Mouse (Mus musculus) forebrain, embryonic 15.5 days (tissue): ENCODE measurements around the gene Tbc1d21. TPM values are rescaled to one million over a fixed set of nuclear protein-coding genes. Genes with fewer than 3 reads are reported as not detected.

Experiments
- ATAC-seq: fragments of 200-750 bp; cut with Nextera tagmentation; replicated peaks from 2 replicates; pipeline ENCODE4 v1.8.0; 2017; ENCODE audit warnings: mild to moderate bottlenecking, moderate TSS enrichment, moderate library complexity
- H3K27ac ChIP-seq: fragments of 300-500 bp; sonication (generic); replicated peaks from 2 replicates; pipeline ENCODE4 v1.5.1; 2015; ENCODE audit warnings: mild to moderate bottlenecking, inconsistent platforms
- H3K27me3 ChIP-seq: fragments of 300-500 bp; sonication (generic); 2 replicates; pipeline ENCODE4 v1.6.1; 2015; ENCODE audit warnings: inconsistent platforms
- H3K36me3 ChIP-seq: fragments of 300-500 bp; sonication (generic); 2 replicates; pipeline ENCODE4 v1.6.1; 2015; ENCODE audit warnings: mild to moderate bottlenecking, inconsistent platforms
- H3K4me1 ChIP-seq: fragments of 300-500 bp; sonication (generic); 2 replicates; pipeline ENCODE4 v1.6.1; 2015; ENCODE audit warnings: inconsistent platforms
- H3K4me2 ChIP-seq: fragments of 300-500 bp; sonication (generic); replicated peaks from 2 replicates; pipeline ENCODE4 v1.6.1; 2015; ENCODE audit warnings: mild to moderate bottlenecking, inconsistent platforms
- H3K4me3 ChIP-seq: fragments of 300-500 bp; sonication (generic); 2 replicates; pipeline ENCODE4 v1.5.1; 2015; ENCODE audit warnings: mild to moderate bottlenecking, inconsistent platforms
- H3K9ac ChIP-seq: fragments of 300-500 bp; sonication (generic); replicated peaks from 2 replicates; pipeline ENCODE4 v1.6.1; 2015; ENCODE audit warnings: mild to moderate bottlenecking, inconsistent platforms
- H3K9me3 ChIP-seq: fragments of 300-500 bp; sonication (generic); 2 replicates; pipeline ENCODE4 v1.6.1; 2016; ENCODE audit warnings: inconsistent platforms
- WGBS: fragments of 180-500 bp; shearing (Covaris S2); methylation state at CpG from one replicate; pipeline ENCODE4 v1.1.7; 2015; ENCODE audit warnings: mixed read lengths; 5-methylcytosine and 5-hydroxymethylcytosine counted together
- polyA plus RNA-seq: library from polyadenylated mRNA; unstranded; fragments of >200 nt; fragmentation: Nextera tagmentation; extraction: Ambion mirVana; gene quantifications from 2 replicates; pipeline ENCODE4 v1.2.1, GENCODE M21; 2015

Gene Tbc1d21
- not detected in 2 replicates for polyA plus RNA-seq

DNA sequence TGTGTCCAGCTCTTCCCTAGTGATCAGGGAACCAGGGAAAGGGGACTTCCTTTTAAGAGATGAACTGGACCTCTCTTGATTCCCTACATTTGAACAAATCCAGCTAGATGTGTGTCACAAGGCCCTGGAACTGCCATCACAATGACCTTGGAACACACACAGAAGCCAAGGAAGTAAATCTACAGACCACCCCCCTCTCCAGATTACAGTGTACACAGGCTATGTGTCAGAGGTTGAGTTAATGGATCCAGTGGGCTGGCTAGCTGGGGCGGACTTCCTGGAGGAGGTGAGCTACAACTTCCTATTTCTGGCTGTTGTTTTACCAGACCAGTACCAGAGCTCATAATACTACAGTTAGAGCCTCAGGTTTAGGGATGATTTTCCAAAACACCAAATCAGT, at the start of gene Tbc1d21:
Gene Tbc1d21, minus strand, starts transcription at position 101 of the 400 bp plus-strand sequence.
- H3K4me2 ChIP-seq: no peak within 1 kb of the TSS
- H3K4me3 ChIP-seq: no peak within 1 kb of the TSS
- no peak within 1 kb of the TSS for H3K9ac ChIP-seq
- ATAC-seq: no peak
- H3K27me3 ChIP-seq: no peaks in the 10 kb centered on the region
- WGBS: 100% methylated on average over 1 of the region's 1 CpGs
- peaks cover 19% of the 10 kb centered on the region for H3K4me1 ChIP-seq
- no peaks in the 10 kb centered on the region for H3K9me3 ChIP-seq
- no peak within 1 kb of the TSS for H3K27ac ChIP-seq
- H3K36me3 ChIP-seq: no peaks in the 10 kb centered on the region

DNA sequence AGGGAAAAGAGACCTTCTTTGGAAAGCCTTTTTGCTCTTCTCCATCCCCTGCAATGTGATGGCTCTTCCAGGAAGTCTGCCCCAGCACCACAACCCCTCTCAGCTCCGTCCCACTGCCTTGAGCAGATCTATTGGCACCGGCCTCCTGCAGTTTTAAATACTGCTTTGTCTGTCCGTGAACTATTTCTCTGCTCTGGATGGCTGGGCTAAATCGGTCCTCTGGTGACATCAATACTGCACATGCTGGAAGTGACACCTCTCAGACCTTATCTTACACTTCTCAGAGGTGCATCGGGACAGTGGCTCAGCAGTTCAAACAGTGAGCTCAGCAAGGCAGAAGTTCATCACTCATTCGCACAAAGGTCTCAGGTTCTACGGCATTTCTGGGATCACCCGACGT, 41.3 kb upstream of the Tbc1d21 start:
- H3K4me2 ChIP-seq: no peak overlapping the region
- WGBS: 83% methylated on average over 9 of the region's 9 CpGs

GRCm38 (mm10) chr9:58410057-58410735, 39.9 kb upstream of the Tbc1d21 start:
- Histone ChIP-seq H3K4me3 (no peak overlapping the region), H3K27me3 (no peaks in the 10 kb centered on the region), H3K27ac (no peak overlapping the region), H3K4me1 (no peaks in the 10 kb centered on the region), H3K9ac (no peak overlapping the region), H3K9me3 (no peaks in the 10 kb centered on the region), H3K36me3 (no peaks in the 10 kb centered on the region), H3K4me2 (no peak overlapping the region)
- 69% methylated on average over 4 of the region's 4 CpGs for WGBS
- ATAC-seq: no peak

More for the DNA sequence above, 41.3 kb upstream of the Tbc1d21 start:
- Histone ChIP-seq H3K27me3 (no peaks in the 10 kb centered on the region), H3K9me3 (no peaks in the 10 kb centered on the region), H3K27ac (no peak overlapping the region), H3K4me1 (no peaks in the 10 kb centered on the region), H3K4me3 (no peak overlapping the region), H3K9ac (no peak overlapping the region), H3K36me3 (no peaks in the 10 kb centered on the region)
- no peak for ATAC-seq

GRCm38 (mm10) chr9:58409247-58409646, 39.0 kb upstream of the Tbc1d21 start:
- Histone ChIP-seq H3K9me3 (no peaks in the 10 kb centered on the region), H3K4me2 (no peak overlapping the region), H3K27me3 (no peaks in the 10 kb centered on the region), H3K27ac (no peak overlapping the region), H3K9ac (no peak overlapping the region), H3K4me1 (no peaks in the 10 kb centered on the region), H3K36me3 (no peaks in the 10 kb centered on the region), H3K4me3 (no peak overlapping the region)
- ATAC-seq: no peak
- 67% methylated on average over 2 of the region's 2 CpGs for WGBS

DNA sequence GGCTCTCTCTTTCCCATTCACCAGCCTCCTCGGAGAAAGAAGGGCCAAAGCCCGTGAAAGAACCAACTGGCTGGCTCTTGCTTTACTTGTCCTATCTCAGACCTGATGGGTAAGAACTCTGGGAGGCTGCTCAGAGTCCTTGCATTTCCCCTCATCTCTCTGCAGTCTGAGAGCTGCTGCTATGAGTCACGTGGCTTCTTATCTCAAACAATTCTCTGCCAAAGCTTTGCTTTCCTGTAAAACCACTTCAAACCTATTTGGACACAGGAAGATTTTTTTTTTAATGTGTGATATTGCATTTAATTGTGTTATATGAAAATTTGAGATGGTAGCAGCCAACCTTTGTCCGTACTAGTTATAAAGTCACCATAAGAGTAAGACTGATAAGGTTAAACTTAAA, 34.2 kb upstream of the Tbc1d21 start:
- H3K4me1 ChIP-seq: no peaks in the 10 kb centered on the region
- WGBS: 65% methylated on average over 4 of the region's 4 CpGs
- H3K27me3 ChIP-seq: no peaks in the 10 kb centered on the region
- no peak overlapping the region for H3K27ac ChIP-seq
- H3K36me3 ChIP-seq: no peaks in the 10 kb centered on the region
- no peak overlapping the region for H3K4me2 ChIP-seq
- no peaks in the 10 kb centered on the region for H3K9me3 ChIP-seq
- ATAC-seq: no peak
- H3K4me3 ChIP-seq: no peak overlapping the region
- no peak overlapping the region for H3K9ac ChIP-seq

DNA sequence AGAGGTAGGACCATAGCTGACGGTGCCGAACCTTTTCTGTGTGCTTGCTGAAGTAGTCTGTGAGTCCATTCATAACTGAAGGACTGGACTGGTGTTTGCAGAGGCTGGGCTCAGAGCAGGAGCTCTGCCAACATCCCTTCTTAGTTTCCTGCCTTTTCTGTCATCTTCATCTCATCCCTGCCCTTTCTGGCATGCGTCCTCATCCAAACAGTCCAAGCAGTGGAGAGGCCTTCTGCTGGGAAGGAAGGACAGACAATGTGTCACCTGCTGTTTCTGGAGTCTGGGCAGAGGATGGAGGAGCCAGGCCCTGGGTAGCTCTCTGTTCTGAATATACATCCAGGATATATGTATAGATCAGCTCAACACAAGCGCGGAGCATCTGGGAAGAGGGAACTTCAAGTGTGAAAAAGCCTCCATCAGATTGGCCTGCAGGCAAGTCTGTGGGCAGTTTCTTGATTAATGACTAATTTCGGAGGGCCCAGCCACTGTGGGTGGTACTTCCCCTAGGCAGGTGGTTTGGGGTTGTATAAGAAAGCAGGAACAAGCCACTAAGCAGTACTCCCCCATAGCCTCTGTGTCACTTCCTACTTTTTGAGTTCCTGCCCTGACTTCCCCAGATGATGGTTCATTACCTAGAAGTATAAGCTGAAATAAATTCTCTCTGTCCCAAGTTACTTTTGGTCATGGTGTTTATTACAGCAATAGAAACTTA, 31.3 kb upstream of the Tbc1d21 start:
- ATAC-seq: no peak
- H3K4me1 ChIP-seq: no peaks in the 10 kb centered on the region
- WGBS: 89% methylated on average over 6 of the region's 6 CpGs

GRCm38 (mm10) chr9:58399609-58400008, 29.4 kb upstream of the Tbc1d21 start:
- Histone ChIP-seq H3K4me2 (no peak overlapping the region), H3K9me3 (no peaks in the 10 kb centered on the region), H3K4me1 (no peaks in the 10 kb centered on the region), H3K27me3 (no peaks in the 10 kb centered on the region), H3K4me3 (no peak overlapping the region), H3K9ac (no peak overlapping the region), H3K36me3 (no peaks in the 10 kb centered on the region), H3K27ac (no peak overlapping the region)
- ATAC-seq: no peak
- 38% methylated on average over 5 of the region's 5 CpGs for WGBS

More for the DNA sequence above, 31.3 kb upstream of the Tbc1d21 start:
- Histone ChIP-seq H3K27ac (no peak overlapping the region), H3K9me3 (no peaks in the 10 kb centered on the region), H3K9ac (no peak overlapping the region), H3K4me3 (no peak overlapping the region), H3K4me2 (no peak overlapping the region), H3K27me3 (no peaks in the 10 kb centered on the region), H3K36me3 (no peaks in the 10 kb centered on the region)

- H3K4me1 ChIP-seq: no peaks in the 10 kb centered on the region
- WGBS: 86% methylated on average over 8 of the region's 8 CpGs
- no peaks in the 10 kb centered on the region for H3K9me3 ChIP-seq
- H3K27ac ChIP-seq: no peak overlapping the region
- H3K9ac ChIP-seq: no peak overlapping the region
- no peaks in the 10 kb centered on the region for H3K36me3 ChIP-seq
- H3K4me2 ChIP-seq: no peak overlapping the region
- H3K27me3 ChIP-seq: no peaks in the 10 kb centered on the region
- H3K4me3 ChIP-seq: no peak overlapping the region
- ATAC-seq: no peak
Observed at GRCm38 (mm10) chr9:58394605-58395004, 24.4 kb upstream of the Tbc1d21 start.

DNA sequence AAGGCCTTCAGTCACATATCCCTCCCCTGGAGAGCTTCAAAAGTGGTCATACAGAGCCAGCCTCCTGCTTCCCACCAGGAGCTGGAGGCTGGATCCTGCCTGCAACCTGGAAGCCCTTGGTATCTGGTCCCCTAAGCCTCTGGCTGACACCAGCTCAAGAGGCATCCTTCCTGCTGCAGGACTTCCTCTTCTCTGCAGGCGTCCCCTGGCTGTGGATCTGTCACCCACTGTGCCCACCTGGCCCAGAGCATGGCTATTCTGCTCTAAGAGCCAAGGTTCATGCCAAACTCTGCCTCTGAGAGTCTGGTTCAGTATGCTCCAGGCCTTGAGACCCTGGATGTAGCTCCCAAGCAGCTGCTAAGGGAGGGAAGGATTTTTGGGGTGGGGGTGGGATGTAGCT, 23.6 kb upstream of the Tbc1d21 start:
- no peaks in the 10 kb centered on the region for H3K36me3 ChIP-seq
- H3K27me3 ChIP-seq: no peaks in the 10 kb centered on the region
- 50% methylated on average over 1 of the region's 1 CpGs for WGBS
- no peak for ATAC-seq
- no peak overlapping the region for H3K4me3 ChIP-seq
- H3K27ac ChIP-seq: no peak overlapping the region
- no peak overlapping the region for H3K9ac ChIP-seq
- no peak overlapping the region for H3K4me2 ChIP-seq
- H3K9me3 ChIP-seq: no peaks in the 10 kb centered on the region
- no peaks in the 10 kb centered on the region for H3K4me1 ChIP-seq

- H3K4me3 ChIP-seq: no peak overlapping the region
- 72% methylated on average over 3 of the region's 3 CpGs for WGBS
- H3K9me3 ChIP-seq: no peaks in the 10 kb centered on the region
- ATAC-seq: no peak
- no peaks in the 10 kb centered on the region for H3K4me1 ChIP-seq
- H3K27me3 ChIP-seq: no peaks in the 10 kb centered on the region
- no peak overlapping the region for H3K27ac ChIP-seq
- no peak overlapping the region for H3K9ac ChIP-seq
- no peak overlapping the region for H3K4me2 ChIP-seq
- H3K36me3 ChIP-seq: no peaks in the 10 kb centered on the region
Observed at GRCm38 (mm10) chr9:58388381-58388780, 18.1 kb upstream of the Tbc1d21 start.

DNA sequence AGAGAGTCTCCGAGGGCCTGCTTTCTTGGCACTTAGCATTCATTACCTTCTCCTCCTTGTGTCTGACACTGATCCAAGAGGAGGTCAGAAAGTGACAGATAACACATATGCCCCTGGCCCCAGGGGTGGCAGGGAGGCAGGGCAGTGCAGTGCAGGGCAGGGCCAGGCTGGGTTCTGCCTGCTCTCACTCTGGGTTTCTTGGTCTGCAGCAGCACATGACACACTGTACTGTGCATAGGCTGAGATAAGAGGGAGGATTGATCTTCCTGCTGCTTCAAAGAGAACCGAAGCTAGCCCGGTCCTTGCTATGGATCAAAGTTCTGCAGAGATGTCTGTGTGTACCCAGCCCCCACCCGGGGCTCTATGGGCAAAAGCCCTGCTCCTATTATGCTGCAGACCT, 8.6 kb upstream of the Tbc1d21 start:
- no peak overlapping the region for H3K4me3 ChIP-seq
- peaks cover 14% of the 10 kb centered on the region for H3K4me1 ChIP-seq
- WGBS: 63% methylated on average over 4 of the region's 4 CpGs
- ATAC-seq: no peak
- no peaks in the 10 kb centered on the region for H3K27me3 ChIP-seq
- H3K4me2 ChIP-seq: no peak overlapping the region
- no peak overlapping the region for H3K9ac ChIP-seq
- H3K36me3 ChIP-seq: no peaks in the 10 kb centered on the region
- no peaks in the 10 kb centered on the region for H3K9me3 ChIP-seq
- no peak overlapping the region for H3K27ac ChIP-seq

DNA sequence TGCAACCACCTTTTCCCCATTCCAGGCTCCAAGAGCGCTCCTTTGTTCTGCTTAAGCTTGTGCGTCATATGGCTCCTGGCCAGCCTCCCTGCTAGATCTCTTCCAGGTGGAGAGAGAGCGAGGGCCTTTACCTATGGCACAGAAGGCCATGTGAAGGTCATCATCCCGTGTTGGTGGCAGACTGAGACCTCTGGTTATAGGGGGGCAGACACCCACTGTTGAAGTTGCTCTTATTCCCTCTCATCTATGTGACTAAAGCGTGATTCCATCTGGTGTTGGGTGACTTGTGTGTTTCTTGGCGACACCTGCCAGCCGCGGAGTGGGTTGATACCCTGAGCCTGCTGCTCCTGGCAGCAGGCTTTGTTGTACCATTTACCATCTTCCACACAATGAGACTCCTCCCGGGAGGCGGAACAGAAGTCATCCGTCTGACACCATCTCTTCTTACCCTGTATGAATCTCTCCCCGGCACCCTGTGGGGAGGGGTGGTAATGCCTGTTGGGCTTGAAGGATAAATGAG, 3.7 kb upstream of the Tbc1d21 start:
- Histone ChIP-seq H3K27ac (peak overlapping the region; percentile 62), H3K9me3 (no peaks in the 10 kb centered on the region), H3K9ac (no peak overlapping the region)

More for the DNA sequence above, 3.7 kb upstream of the Tbc1d21 start:
- Histone ChIP-seq H3K36me3 (no peaks in the 10 kb centered on the region), H3K4me1 (peaks cover 19% of the 10 kb centered on the region), H3K27me3 (no peaks in the 10 kb centered on the region), H3K4me2 (no peak overlapping the region), H3K4me3 (no peak overlapping the region)
- WGBS: 39% methylated on average over 12 of the region's 12 CpGs
- peak; percentile 91 for ATAC-seq
